Mouse (Mus musculus) C2C12 (cell line): Measurements from ENCODE around the gene Pttg1.

ENCODE experiments used
- CTCF ChIP-seq: IDR thresholded peaks from one replicate; pipeline ENCODE4 v1.5.1; 2011; ENCODE audit not compliant: control insufficient read depth, insufficient read depth, insufficient read length
- USF1 ChIP-seq: IDR thresholded peaks from one replicate; pipeline ENCODE4 v1.6.1; 2011; ENCODE audit warnings: low read depth, mild to moderate bottlenecking, control low read depth, moderate library complexity

- TF ChIP-seq CTCF (no peak), USF1 (no peak)
These were observed 49.5 kb downstream of the Pttg1 start for GRCm38 (mm10) chr11:43376598-43376997.
